9 mouse cellular contexts compared by ENCODE assay signal in genomic region chr2:136532033-136532432, GRCm38 (mm10). TPM values are rescaled to one million over a fixed set of nuclear protein-coding genes. Genes with fewer than 3 reads are reported as not detected.
DNase-seq lines count a peak whose midpoint lies in the region; ATAC-seq lines count a peak whose summit lies in the region.
"Had no signal": no experiment of that assay in that cellular context is flagged by ENCODE, and none has a peak within 500 bp of the region (broad histone marks: within the 10 kb centered on the region; RNA-seq: fewer than 3 reads in every experiment).

No protein-coding gene starts in this region.

- H3K9ac ChIP-seq in embryonic facial prominence, embryonic 15.5 days = peak overlapping the region; percentile 19; the same call in 1 of the 2 replicates

- peak overlapping the region; percentile 59 for H3K4me2 ChIP-seq in embryonic facial prominence, embryonic 15.5 days (replicated peaks)

- H3K4me3 ChIP-seq in embryonic facial prominence, embryonic 15.5 days (replicated peaks) = peak overlapping the region; percentile 48

- DNase-seq in 3134 (ENCODE audit: extremely low read depth, insufficient read length, low spot score) = peak; percentile 83
- DNase-seq in brain, adult 2 months (ENCODE audit: low read depth, low spot score) = peak; percentile 98
- peak; percentile 32 for DNase-seq in heart, adult 8-10 months (ENCODE audit: low spot score)
- peak; percentile 67 for DNase-seq in kidney, adult 18-20 months
- DNase-seq in left cerebral cortex, postnatal 36 days (ENCODE audit: low spot score in 2 of 2) = peak; percentile 86 to 88
- DNase-seq in mesoderm, embryonic 11.5 days (ENCODE audit: low read depth, low spot score) = peak; percentile 91
- DNase-seq in skeletal muscle tissue, adult 2 months (ENCODE audit: low read depth, low spot score) = peak; percentile 39

- H3K27me3 ChIP-seq in embryonic facial prominence, embryonic 15.5 days = no peaks in the 10 kb centered on the region
- H3K27me3 ChIP-seq: CH12.LX had no signal

- intact Hi-C loops in left cerebral cortex, postnatal 36 days (cut with DNase I) = no loop called here

- no peaks in the 10 kb centered on the region for H3K9me3 ChIP-seq in embryonic facial prominence, embryonic 15.5 days (replicated peaks)

- no peaks in the 10 kb centered on the region for H3K36me3 ChIP-seq in embryonic facial prominence, embryonic 15.5 days

- WGBS in embryonic facial prominence, embryonic 15.5 days = under 1% methylated on average over 23 of the region's 23 CpGs

- peak; percentile 90 for ATAC-seq in embryonic facial prominence, embryonic 15.5 days (ENCODE audit: insufficient number of reproducible peaks, low FRiP score, low TSS enrichment, low read depth)

- no peaks in the 10 kb centered on the region for H3K4me1 ChIP-seq in embryonic facial prominence, embryonic 15.5 days

- H3K27ac ChIP-seq in embryonic facial prominence, embryonic 15.5 days (replicated peaks) = no peak overlapping the region

RNA-seq across cellular contexts. Expression of gene Ankef1, which starts 30.3 kb away (rescaled TPM):
- 0.62 and 1.3 TPM in 2 replicates for polyA plus RNA-seq in embryonic facial prominence, embryonic 15.5 days (2015; fragmentation: Nextera tagmentation; extraction: Ambion mirVana)
- under 1 TPM in 2 of 4 experiments, not detected in 2; 0.23 to 0.25 TPM for total RNA-seq in heart, adult 8-10 months (2022)
- total RNA-seq in left cerebral cortex, postnatal 36 days (2021) = 1 to 10 TPM; 1.3 to 1.7 TPM
- total RNA-seq: CH12.LX had no signal

Comparison
In these comparisons a context has a peak if more than half of its experiments do, and no peak if none do; other contexts are left out.
1. DNase-seq: peak in every context shown above with its lines; median percentile 98 in brain, adult 2 months; 91 in mesoderm, embryonic 11.5 days; 87 in left cerebral cortex, postnatal 36 days; 83 in 3134; 67 in kidney, adult 18-20 months; 39 in skeletal muscle tissue, adult 2 months; 32 in heart, adult 8-10 months.